Mouse (Mus musculus) lung, adult 2 months (tissue): ENCODE data around the gene Ciao2a.

Source experiments
- CTCF ChIP-seq: fragments of 200-500 bp; IDR thresholded peaks from 2 replicates; pipeline ENCODE4 v1.5.1; 2011; ENCODE audit warnings: mild to moderate bottlenecking, low read length, control low read depth; ENCODE audit not compliant: insufficient read depth
- POLR2A ChIP-seq: fragments of 200-500 bp; IDR thresholded peaks from 2 replicates; pipeline ENCODE4 v1.6.1; 2011; ENCODE audit warnings: low read depth, mild to moderate bottlenecking, control low read depth, low read length, borderline replicate concordance; ENCODE audit errors: extremely low read depth

DNA sequence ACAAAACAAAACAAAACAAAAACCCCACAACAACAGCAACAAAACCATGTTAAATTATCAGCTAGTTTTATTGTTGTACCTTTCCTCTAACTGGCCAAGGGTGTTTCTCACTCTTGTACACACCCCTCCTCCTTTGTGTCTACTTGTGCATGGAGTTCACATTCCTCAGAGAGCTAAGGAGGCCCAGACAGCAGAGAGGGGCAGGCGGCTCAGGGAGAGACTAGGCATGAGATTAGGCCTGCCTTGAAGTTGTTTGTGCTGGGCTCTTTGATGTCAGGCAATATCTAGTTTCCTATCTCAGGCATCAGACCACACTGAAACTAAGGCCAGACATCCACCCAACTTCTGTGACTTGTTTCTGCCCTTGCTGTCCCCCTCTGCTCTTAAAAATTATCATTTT, 41.8 kb downstream of the Ciao2a start:
- TF ChIP-seq POLR2A (no peak), CTCF (no peak)
